Mouse (Mus musculus): ENCODE measurements at regions not wholly inside any gene's neighbourhood (a gene's known extent, or its start where the extent isn't known, plus 50 kb on each side); places are given as distances from the start of the nearest gene placed in this dataset.

- no peak overlapping the region for H3K9ac ChIP-seq
- H3K9me3 ChIP-seq (replicated peaks), result no peaks in the 10 kb centered on the region
- H3K27ac ChIP-seq, result no peak overlapping the region
- H3K4me2 ChIP-seq, result no peak overlapping the region
- H3K4me1 ChIP-seq, result no peaks in the 10 kb centered on the region; the same call in 1 of the 2 replicates
- no peak overlapping the region for H3K4me3 ChIP-seq
- no peaks in the 10 kb centered on the region for H3K36me3 ChIP-seq
- WGBS (ENCODE audit: insufficient replicate concordance), result 61% methylated on average over 4 of the region's 4 CpGs
- H3K27me3 ChIP-seq (replicated peaks), result no peaks in the 10 kb centered on the region
- no peak for ATAC-seq
These were observed 164.4 kb downstream of the Cysltr2 start for GRCm38 (mm10) chr14:72884561-72884960.

GRCm38 (mm10) chr14:72877132-72877531, 167.3 kb upstream of the Fndc3a start:
- Histone ChIP-seq H3K4me2 (no peak overlapping the region), H3K9me3 (replicated peaks) (no peaks in the 10 kb centered on the region), H3K27ac (no peak overlapping the region), H3K4me1 (no peaks in the 10 kb centered on the region), H3K4me3 (no peak overlapping the region), H3K9ac (no peak overlapping the region), H3K36me3 (no peaks in the 10 kb centered on the region), H3K27me3 (replicated peaks) (no peaks in the 10 kb centered on the region)
- no peak for ATAC-seq

DNA sequence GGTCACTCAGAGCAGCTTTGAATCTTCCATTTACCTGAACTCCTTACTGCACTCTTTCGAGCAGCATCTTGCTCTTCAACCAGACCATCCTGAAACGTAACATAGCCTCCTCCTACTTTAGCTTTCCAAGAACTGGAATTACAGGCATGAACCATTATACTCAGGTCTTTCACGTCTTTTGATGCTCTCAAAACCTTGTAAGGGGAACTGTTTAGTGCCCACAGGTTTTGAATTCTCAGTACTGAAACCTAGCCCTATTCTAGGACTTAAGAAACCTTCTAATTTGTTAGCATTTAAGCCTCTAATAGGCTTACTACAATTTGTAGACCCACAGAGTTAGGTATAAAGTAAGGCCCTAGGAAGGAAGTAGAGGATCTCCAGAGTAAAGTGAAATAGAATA, 163.7 kb upstream of the Fndc3a start:
- Histone ChIP-seq H3K9ac (no peak overlapping the region), H3K27ac (no peak overlapping the region), H3K36me3 (no peaks in the 10 kb centered on the region), H3K4me3 (no peak overlapping the region), H3K27me3 (replicated peaks) (no peaks in the 10 kb centered on the region), H3K4me2 (no peak overlapping the region), H3K9me3 (replicated peaks) (no peaks in the 10 kb centered on the region), H3K4me1 (no peaks in the 10 kb centered on the region)
- 65% methylated on average over 3 of the region's 3 CpGs for WGBS (ENCODE audit: insufficient replicate concordance)
- no peak for ATAC-seq

GRCm38 (mm10) chr14:72869188-72869749, 159.5 kb upstream of the Fndc3a start:
- Histone ChIP-seq H3K9ac (no peak overlapping the region), H3K4me1 (no peaks in the 10 kb centered on the region), H3K27ac (no peak overlapping the region), H3K4me3 (no peak overlapping the region), H3K27me3 (replicated peaks) (no peaks in the 10 kb centered on the region), H3K9me3 (replicated peaks) (no peaks in the 10 kb centered on the region), H3K4me2 (no peak overlapping the region), H3K36me3 (no peaks in the 10 kb centered on the region)
- WGBS (ENCODE audit: insufficient replicate concordance), result 56% methylated on average over 20 of the region's 20 CpGs
- no peak for ATAC-seq

- WGBS (ENCODE audit: insufficient replicate concordance), result 55% methylated on average over 2 of the region's 2 CpGs
- Histone ChIP-seq H3K4me2 (no peak overlapping the region), H3K27ac (no peak overlapping the region), H3K36me3 (no peaks in the 10 kb centered on the region), H3K9ac (no peak overlapping the region), H3K27me3 (replicated peaks) (no peaks in the 10 kb centered on the region), H3K4me1 (no peaks in the 10 kb centered on the region), H3K9me3 (replicated peaks) (no peaks in the 10 kb centered on the region), H3K4me3 (no peak overlapping the region)
- ATAC-seq, result no peak
These were observed 157.1 kb upstream of the Fndc3a start for GRCm38 (mm10) chr14:72866896-72867295.

- Histone ChIP-seq H3K27me3 (replicated peaks) (no peaks in the 10 kb centered on the region), H3K4me1 (no peaks in the 10 kb centered on the region), H3K27ac (no peak overlapping the region), H3K4me2 (no peak overlapping the region), H3K36me3 (no peaks in the 10 kb centered on the region), H3K9ac (no peak overlapping the region), H3K9me3 (replicated peaks) (no peaks in the 10 kb centered on the region), H3K4me3 (no peak overlapping the region)
- ATAC-seq, result no peak
These were observed 155.7 kb upstream of the Fndc3a start for GRCm38 (mm10) chr14:72865531-72865930.

GRCm38 (mm10) chr14:72864792-72865191, 155.0 kb upstream of the Fndc3a start:
- 87% methylated on average over 4 of the region's 4 CpGs for WGBS (ENCODE audit: insufficient replicate concordance)
- Histone ChIP-seq H3K9me3 (replicated peaks) (no peaks in the 10 kb centered on the region), H3K4me3 (no peak overlapping the region), H3K4me1 (no peaks in the 10 kb centered on the region), H3K36me3 (no peaks in the 10 kb centered on the region), H3K27me3 (replicated peaks) (no peaks in the 10 kb centered on the region), H3K4me2 (no peak overlapping the region), H3K9ac (no peak overlapping the region), H3K27ac (no peak overlapping the region)
- no peak for ATAC-seq

GRCm38 (mm10) chr14:72864130-72864529, 154.3 kb upstream of the Fndc3a start:
- H3K27me3 ChIP-seq (replicated peaks), result no peaks in the 10 kb centered on the region
- no peak overlapping the region for H3K4me2 ChIP-seq
- no peak overlapping the region for H3K9ac ChIP-seq

GRCm38 (mm10) chr14:72862806-72863526, 153.2 kb upstream of the Fndc3a start:
- Histone ChIP-seq H3K27me3 (replicated peaks) (no peaks in the 10 kb centered on the region), H3K4me2 (no peak overlapping the region), H3K27ac (no peak overlapping the region), H3K9ac (no peak overlapping the region), H3K4me3 (no peak overlapping the region), H3K36me3 (no peaks in the 10 kb centered on the region), H3K9me3 (replicated peaks) (no peaks in the 10 kb centered on the region), H3K4me1 (no peaks in the 10 kb centered on the region)
- ATAC-seq, result no peak
- 44% methylated on average over 7 of the region's 7 CpGs for WGBS (ENCODE audit: insufficient replicate concordance)

More at GRCm38 (mm10) chr14:72864130-72864529, 154.3 kb upstream of the Fndc3a start:
- Histone ChIP-seq H3K36me3 (no peaks in the 10 kb centered on the region), H3K4me1 (no peaks in the 10 kb centered on the region), H3K27ac (no peak overlapping the region), H3K4me3 (no peak overlapping the region), H3K9me3 (replicated peaks) (no peaks in the 10 kb centered on the region)
- WGBS (ENCODE audit: insufficient replicate concordance), result 59% methylated on average over 5 of the region's 5 CpGs
- no peak for ATAC-seq

DNA sequence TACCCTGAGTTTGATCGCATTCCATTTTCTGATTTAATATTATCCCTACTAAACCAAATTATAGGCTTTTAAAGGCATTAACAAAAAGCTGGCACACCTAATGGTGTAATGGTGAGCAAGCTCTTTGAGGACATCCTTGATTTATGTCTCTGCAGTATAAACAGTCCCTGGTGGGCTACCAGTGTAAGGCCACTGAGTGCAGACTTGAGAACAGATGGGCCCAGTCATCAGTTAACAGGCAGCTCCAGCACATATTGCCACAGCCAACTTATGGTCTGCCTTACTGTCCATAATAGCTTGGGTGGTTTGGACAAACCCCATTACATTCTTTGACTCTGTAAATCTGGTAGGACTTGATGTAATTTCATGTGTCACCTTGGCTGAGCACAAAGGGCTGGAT, 144.4 kb upstream of the Fndc3a start:
- no peaks in the 10 kb centered on the region for H3K4me1 ChIP-seq
- 74% methylated on average over 1 of the region's 1 CpGs for WGBS (ENCODE audit: insufficient replicate concordance)
- H3K9ac ChIP-seq, result no peak overlapping the region
- H3K36me3 ChIP-seq, result no peaks in the 10 kb centered on the region
- no peaks in the 10 kb centered on the region for H3K9me3 ChIP-seq (replicated peaks)
- no peaks in the 10 kb centered on the region for H3K27me3 ChIP-seq (replicated peaks)
- no peak overlapping the region for H3K27ac ChIP-seq
- ATAC-seq, result no peak
- H3K4me2 ChIP-seq, result no peak overlapping the region
- H3K4me3 ChIP-seq, result no peak overlapping the region

DNA sequence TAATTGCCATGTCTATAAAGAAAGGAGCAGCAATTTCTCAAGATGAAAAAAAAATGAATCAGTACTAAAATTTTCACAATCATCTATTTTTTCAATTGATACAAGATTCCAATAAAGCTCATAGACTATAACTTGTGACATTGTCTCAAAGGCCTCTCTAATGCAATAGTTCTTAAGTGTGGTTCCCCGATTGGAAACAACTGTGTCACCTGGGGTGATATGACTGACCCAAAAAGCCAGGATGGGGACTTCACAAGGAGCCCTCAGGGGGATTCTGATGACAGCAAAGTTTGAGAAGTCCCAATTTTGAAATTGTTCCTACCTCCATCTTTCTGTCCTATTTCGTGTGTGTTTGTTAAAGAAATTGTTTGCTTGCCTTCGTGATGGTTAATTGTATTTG, 143.3 kb upstream of the Fndc3a start:
- no peak for ATAC-seq
- Histone ChIP-seq H3K9me3 (replicated peaks) (no peaks in the 10 kb centered on the region), H3K36me3 (no peaks in the 10 kb centered on the region), H3K27ac (no peak overlapping the region), H3K4me2 (no peak overlapping the region), H3K9ac (no peak overlapping the region), H3K27me3 (replicated peaks) (no peaks in the 10 kb centered on the region), H3K4me1 (no peaks in the 10 kb centered on the region), H3K4me3 (no peak overlapping the region)
- WGBS (ENCODE audit: insufficient replicate concordance), result 59% methylated on average over 3 of the region's 3 CpGs

DNA sequence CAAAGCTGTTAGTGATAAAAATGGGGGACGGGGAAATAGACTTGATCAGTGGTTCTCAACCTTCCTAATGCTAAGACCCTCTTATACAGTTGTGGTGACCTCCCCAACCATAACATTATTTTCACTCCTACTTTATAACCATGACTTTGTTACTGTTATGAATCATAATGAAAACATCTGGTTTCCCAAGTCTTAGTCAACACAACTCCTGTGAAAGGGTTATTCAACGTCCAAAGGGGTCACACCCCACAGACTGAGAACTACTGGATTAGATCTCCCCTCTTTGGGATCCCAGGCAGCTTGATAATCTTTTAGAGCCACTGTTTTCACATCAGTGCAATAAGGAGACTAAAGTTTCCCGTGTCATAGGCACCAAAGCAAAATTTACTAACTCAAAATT, 141.1 kb upstream of the Fndc3a start:
- H3K9ac ChIP-seq, result no peak overlapping the region
- no peak overlapping the region for H3K4me2 ChIP-seq
- H3K27me3 ChIP-seq (replicated peaks), result no peaks in the 10 kb centered on the region
- ATAC-seq, result no peak
- H3K4me3 ChIP-seq, result no peak overlapping the region
- H3K9me3 ChIP-seq (replicated peaks), result no peaks in the 10 kb centered on the region
- H3K4me1 ChIP-seq, result no peaks in the 10 kb centered on the region
- no peaks in the 10 kb centered on the region for H3K36me3 ChIP-seq
- H3K27ac ChIP-seq, result no peak overlapping the region
- 57% methylated on average over 3 of the region's 3 CpGs for WGBS (ENCODE audit: insufficient replicate concordance)

Data from liver, embryonic 12.5 days (tissue).